Mouse (Mus musculus): ENCODE measurements around the gene Eif4ebp2.

Gene Eif4ebp2

DNA sequence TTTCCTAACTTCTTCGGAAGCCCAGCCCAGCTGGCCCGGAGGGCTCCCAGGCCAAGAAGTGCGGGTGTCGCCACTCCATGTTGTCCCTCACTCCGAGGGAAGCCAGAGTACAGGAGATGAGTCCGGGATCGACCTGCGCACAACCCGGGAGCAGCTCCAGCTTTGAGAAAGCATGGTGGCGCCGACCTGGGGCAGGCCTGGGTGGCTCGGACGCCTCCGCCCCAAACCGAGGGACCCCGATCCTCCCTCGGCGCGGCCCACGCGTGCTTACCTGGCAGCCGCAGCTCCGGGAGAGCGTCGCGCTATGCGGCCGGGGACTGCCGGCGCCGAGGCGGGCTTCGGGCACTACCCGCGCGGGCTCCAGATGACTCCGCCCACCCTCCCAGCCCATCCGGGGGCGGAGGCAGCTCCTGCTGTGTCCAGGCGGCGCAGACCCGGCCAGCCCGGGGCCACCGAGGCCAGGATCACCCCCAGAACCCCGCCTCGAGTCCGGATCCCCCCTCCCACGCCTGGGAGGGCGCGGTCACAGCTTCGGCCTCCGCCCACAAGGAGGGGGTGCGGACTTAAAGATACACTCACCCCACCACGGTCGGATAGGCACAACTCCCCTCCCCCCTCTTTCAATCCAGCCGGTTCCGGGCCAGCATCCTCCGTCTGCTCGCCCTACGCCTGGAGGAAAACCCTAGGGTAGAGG lies 69.3 kb downstream of the Eif4ebp2 start, which contains the start of gene Pald1:
Pald1 (minus strand) TSS at position 510 of the 694 bp plus-strand sequence.
- peak; percentile 55 for DNase-seq (ENCODE audit: low spot score)

DNA sequence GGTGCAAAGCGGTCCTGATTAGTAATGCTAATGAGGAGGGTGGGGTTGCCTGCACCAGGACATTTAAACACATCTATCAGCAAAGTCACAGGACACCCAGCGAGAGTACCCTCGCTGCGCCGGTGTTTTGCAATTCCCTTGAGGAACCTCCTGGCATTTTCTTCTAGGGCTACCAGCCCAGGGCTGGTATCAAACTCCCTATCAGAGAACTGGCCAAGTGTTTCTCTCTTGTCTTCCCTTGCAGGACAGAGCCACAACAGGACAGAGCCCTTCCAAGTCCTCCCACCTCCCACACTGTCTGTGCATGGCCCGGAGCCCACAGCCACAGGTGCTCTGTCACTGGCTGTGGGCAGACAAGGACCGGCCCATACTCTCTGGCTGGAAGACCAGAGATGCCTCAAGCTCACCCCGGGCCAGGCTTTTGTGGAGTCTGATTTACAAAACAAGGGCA lies 70.2 kb downstream of the Eif4ebp2 start:
- no peak for DNase-seq (ENCODE audit: low spot score)

DNA sequence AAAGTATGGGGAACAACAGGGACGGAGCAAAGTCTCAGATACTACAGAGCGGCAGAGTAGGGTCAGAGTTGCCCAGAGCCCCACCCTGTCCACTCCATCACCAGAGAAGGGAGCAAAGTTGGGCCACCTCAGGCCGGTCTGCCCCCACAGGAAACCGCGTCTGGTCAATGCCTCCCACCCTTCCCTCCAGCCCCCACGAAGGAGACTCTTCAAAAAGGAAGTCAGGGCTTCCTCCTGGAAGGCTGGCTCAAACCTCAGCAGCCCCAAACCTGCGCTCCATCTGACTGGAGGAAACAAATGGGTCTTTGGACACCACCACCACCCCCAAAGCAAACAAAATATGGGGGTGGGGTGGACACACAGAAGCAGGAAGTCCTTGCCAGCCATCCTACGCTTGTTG lies 70.6 kb downstream of the Eif4ebp2 start:
- DNase-seq (ENCODE audit: low spot score): no peak

DNA sequence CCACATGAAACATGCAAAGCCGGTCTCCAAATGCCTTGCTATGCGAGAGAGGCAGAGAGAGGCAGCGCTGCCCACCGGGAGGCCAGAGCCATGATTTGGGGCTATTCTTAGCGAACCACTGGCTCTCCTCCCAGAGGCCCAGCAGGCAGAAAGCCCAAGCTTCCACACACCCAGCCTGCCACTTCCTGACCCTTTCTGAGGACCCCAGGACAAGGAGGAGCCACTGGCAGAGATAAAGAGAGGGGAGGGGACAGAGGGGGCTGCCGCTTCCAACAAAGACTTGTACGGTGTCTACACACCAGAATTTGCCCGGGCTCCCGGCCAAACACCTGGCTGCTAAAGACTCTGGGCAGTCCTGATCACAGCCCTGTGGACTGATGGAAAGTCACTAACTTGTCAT lies 72.3 kb downstream of the Eif4ebp2 start:
- no peak for DNase-seq (ENCODE audit: low spot score)

DNA sequence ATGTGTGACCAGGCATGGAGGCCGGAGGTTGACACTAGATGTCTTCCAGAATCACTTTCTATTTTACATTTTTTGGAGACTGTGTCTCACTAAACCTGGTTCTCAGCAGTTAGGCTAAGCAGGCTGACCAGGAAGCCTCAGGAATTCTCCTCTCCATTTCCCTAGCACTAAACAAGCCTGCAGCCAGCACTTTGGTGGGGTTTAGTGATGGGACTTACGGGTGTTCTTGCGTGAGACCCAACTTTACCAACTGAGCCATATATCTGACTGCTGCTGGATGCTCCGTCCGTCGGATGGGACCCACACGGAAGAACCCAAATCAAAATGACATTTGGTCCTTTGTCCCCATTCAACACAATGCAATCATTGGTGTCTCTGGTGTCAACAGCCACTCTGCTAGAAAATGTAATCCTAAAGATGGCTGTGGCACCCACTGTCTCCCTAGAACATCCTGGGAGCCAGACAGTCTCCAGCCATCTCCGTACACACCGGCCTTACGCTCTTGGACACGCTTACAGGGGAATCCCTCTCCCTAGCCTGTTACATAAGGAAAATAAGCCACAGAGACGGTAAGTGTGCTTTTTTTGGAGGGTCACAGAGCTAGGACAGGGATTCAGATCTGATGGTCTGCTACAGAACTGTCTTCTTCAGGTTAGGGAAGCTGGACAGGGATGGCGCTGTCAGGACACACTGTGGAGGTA lies 73.0 kb downstream of the Eif4ebp2 start:
- DNase-seq (ENCODE audit: low spot score): no peak

DNA sequence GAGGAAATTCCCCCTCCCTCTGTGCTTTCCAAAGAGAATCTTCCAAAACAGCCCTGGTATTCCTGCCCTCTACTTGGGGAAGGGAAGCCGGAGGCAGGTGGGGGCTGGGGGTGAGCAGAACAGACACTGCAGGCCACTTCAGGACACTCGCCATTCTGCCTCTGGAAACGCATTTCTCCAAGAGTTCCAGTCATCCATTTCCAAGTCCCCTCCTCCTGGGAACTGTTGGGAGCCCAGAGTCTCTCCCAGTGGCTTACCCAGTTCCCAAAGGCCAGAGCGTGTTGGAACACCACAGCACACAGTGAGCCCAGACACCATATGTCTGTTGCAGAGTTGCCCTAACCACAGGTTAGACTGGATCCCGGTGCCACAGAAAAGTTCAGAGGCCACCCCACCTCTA lies 73.8 kb downstream of the Eif4ebp2 start:
- DNase-seq (ENCODE audit: low spot score): no peak
